Mouse (Mus musculus) liver, embryonic 14.5 days (tissue): ENCODE data around the gene H2-Ab1.

ENCODE experiments used
- CTCF ChIP-seq: IDR thresholded peaks from 2 replicates; pipeline ENCODE4 v1.5.1; 2016; ENCODE audit warnings: antibody characterized with exemption, low read depth, control low read depth
- EP300 ChIP-seq: IDR thresholded peaks from 2 replicates; pipeline ENCODE4 v1.6.1; 2016; ENCODE audit warnings: antibody characterized with exemption, low read depth

DNA sequence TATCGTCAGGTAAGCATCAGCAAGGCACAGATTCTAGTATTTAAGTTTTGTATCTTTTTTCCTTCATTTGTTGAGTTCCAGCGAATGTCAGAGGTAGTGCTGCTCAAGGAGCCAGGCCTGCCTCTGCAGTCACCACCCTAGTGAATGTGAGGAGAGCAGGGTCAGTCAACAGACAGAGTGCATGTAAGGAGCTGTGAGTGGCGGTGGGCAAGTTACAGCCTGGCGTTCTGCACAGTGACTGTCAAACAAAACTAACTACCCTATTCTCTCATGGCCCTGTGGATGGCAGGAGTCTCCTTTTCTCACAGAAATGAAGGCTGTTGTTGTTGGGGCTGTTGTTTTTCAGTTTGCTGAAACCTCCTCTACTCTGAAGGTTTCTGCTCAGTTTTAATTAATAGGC is 27.9 kb downstream of the H2-Ab1 start:
- TF ChIP-seq CTCF = no peak
- TF ChIP-seq EP300 = no peak
